Mouse (Mus musculus) myocyte (in vitro differentiated cells): ENCODE measurements around the gene Adcy4. TPM values are rescaled to one million over a fixed set of nuclear protein-coding genes. Genes with fewer than 3 reads are reported as not detected.
"Not testable (repeated sequence)": the region's sequence is repeated elsewhere in the genome, so short reads cannot be mapped to it uniquely, and the experiment has no call there.

Source experiments
- H3K27me3 ChIP-seq: one replicate; pipeline ENCODE4 v1.6.1; 2011; ENCODE audit not compliant: control insufficient read depth, insufficient read depth, insufficient read length
- H3K36me3 ChIP-seq: one replicate; pipeline ENCODE4 v1.6.1; 2011; ENCODE audit not compliant: control insufficient read depth, insufficient read depth
- H3K4me2 ChIP-seq: one replicate; pipeline ENCODE4 v1.6.1; 2011; ENCODE audit warnings: low read depth, control low read depth
- H3K4me3 ChIP-seq: one replicate; pipeline ENCODE4 v1.5.1; 2011; ENCODE audit warnings: mild to moderate bottlenecking, control low read depth, moderate library complexity
- H3K79me2 ChIP-seq: one replicate; pipeline ENCODE4 v1.6.1; 2011; ENCODE audit not compliant: control insufficient read depth, insufficient read depth
- H3ac ChIP-seq: one replicate; pipeline ENCODE4 v1.6.1; 2011; ENCODE audit not compliant: control insufficient read depth, insufficient read length
- CEBPB ChIP-seq: IDR thresholded peaks from 2 replicates; pipeline ENCODE4 v1.6.1; 2011; ENCODE audit warnings: mild to moderate bottlenecking, moderate library complexity; ENCODE audit not compliant: poor library complexity, insufficient read depth, severe bottlenecking
- E2F4 ChIP-seq: IDR thresholded peaks from one replicate; pipeline ENCODE4 v1.6.1; 2011; ENCODE audit warnings: mild to moderate bottlenecking, control low read depth, moderate library complexity; ENCODE audit not compliant: insufficient read depth
- MAX ChIP-seq: IDR thresholded peaks from one replicate; pipeline ENCODE4 v1.6.1; 2011; ENCODE audit warnings: low read depth, mild to moderate bottlenecking, control low read depth
- MYOD1 ChIP-seq, 3 experiments: IDR thresholded peaks; one replicate each; pipeline ENCODE4 v1.6.1; 2011; ENCODE audit warnings: control low read depth in 2 of 3, low read depth in 2 of 3, mild to moderate bottlenecking in 2 of 3, moderate library complexity in 1 of 3; ENCODE audit not compliant: insufficient read length in 2 of 3, control insufficient read depth in 1 of 3
- MYOG ChIP-seq, 3 experiments: IDR thresholded peaks; one replicate each; pipeline ENCODE4 v1.6.1; 2011; ENCODE audit warnings: control low read depth in 2 of 3, low read depth in 2 of 3, mild to moderate bottlenecking in 2 of 3; ENCODE audit not compliant: insufficient read length in 2 of 3, control insufficient read depth in 1 of 3, insufficient read depth in 1 of 3
- POLR2A ChIP-seq: IDR thresholded peaks from one replicate; pipeline ENCODE4 v1.6.1; 2011; ENCODE audit warnings: low read depth, mild to moderate bottlenecking, control low read depth, moderate library complexity; ENCODE audit not compliant: insufficient read length
- POLR2AphosphoS2 ChIP-seq: IDR thresholded peaks from one replicate; pipeline ENCODE4 v1.6.1; 2011; ENCODE audit warnings: low read depth, control low read depth; ENCODE audit not compliant: insufficient read length
- REST ChIP-seq: IDR thresholded peaks from one replicate; pipeline ENCODE4 v1.6.1; 2011; ENCODE audit warnings: mild to moderate bottlenecking, control low read depth, moderate library complexity; ENCODE audit not compliant: insufficient read depth, insufficient read length
- SRF ChIP-seq: IDR thresholded peaks from one replicate; pipeline ENCODE4 v1.6.1; 2011; ENCODE audit warnings: low read depth; ENCODE audit not compliant: control insufficient read depth, insufficient read length
- TCF12 ChIP-seq: IDR thresholded peaks from one replicate; pipeline ENCODE4 v1.6.1; 2011; ENCODE audit warnings: mild to moderate bottlenecking, control low read depth; ENCODE audit not compliant: poor library complexity, insufficient read depth, severe bottlenecking
- TCF3 ChIP-seq: IDR thresholded peaks from one replicate; pipeline ENCODE4 v1.6.1; 2011; ENCODE audit warnings: low read depth, control low read depth; ENCODE audit not compliant: insufficient read length
- USF1 ChIP-seq: IDR thresholded peaks from one replicate; pipeline ENCODE4 v1.6.1; 2011; ENCODE audit warnings: low read depth, mild to moderate bottlenecking, control low read depth, moderate library complexity
- polyA plus RNA-seq: library from polyadenylated mRNA; unstranded; fragments of >200 nt; fragmentation: generic; extraction: Trizol; gene quantifications from one replicate; pipeline ENCODE4 v1.2.1, GENCODE M21; 2012; ENCODE audit warnings: missing spikeins

Adcy4 gene
- polyA plus RNA-seq, 1 experiment: 0.06 TPM

DNA sequence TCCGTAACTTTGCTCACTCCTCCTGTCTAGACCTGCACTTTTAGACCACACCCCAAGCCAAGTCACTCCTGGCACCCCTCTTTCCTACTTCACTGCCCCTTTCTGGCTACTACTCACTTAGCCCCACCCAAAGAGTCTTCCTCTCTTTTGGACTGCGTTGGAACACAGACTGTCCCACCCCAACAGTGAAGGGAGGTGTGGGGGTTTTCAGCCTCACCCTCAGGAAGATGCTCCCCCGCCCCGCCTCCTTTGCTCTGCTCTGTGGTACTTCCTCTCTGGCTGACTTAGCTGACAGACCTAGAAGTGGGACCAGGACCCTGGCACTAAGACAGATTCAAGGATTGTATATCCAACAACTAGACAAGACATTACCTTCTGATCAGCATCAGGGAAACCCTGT, 18.2 kb downstream of the Adcy4 start, which contains the start of gene Ltb4r1:
Gene Ltb4r1, plus strand, starts transcription at position 267 of the 400 bp plus-strand sequence.
- TF ChIP-seq POLR2AphosphoS2 (no peak), MYOD1 (IDR thresholded peaks at IDR 0.05; ENCODE audit: control insufficient read depth in 1 of 3, insufficient read length in 2 of 3, low read depth in 2 of 3) (no peak), MAX (no peak), POLR2A (no peak), USF1 (no peak), REST (no peak), E2F4 (no peak), SRF (no peak), TCF3 (no peak)
- Histone ChIP-seq H3K36me3 (no peaks in the 10 kb centered on the region), H3K4me2 (no peak within 1 kb of the TSS), H3K79me2 (no peaks in the 10 kb centered on the region), H3K27me3 (peaks cover 72% of the 10 kb centered on the region), H3K4me3 (no peak within 1 kb of the TSS), H3ac (no peak within 1 kb of the TSS)

DNA sequence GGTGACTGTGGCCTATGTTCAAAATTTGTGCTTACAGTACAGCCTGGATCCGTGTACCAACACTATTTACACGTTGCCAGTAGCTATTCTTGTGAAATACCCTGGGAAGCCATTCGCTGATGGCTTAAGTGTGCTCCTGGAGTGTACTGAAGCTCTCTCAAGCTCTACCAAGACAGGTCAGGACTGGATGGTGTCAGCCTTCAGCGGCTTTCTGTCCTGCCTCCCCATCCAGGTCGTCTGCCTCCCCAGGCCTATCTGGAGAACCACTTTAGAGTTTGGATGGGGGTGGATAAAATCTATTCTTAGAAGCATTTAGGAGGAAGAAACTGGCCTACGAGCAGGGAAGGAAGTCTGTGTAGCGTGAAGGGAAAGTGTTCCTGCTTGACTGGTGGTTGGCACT, 20.7 kb downstream of the Adcy4 start:
- Histone ChIP-seq H3K27me3 (peaks cover 65% of the 10 kb centered on the region), H3K79me2 (no peaks in the 10 kb centered on the region), H3K4me3 (no peak overlapping the region), H3ac (no peak overlapping the region), H3K4me2 (no peak overlapping the region), H3K36me3 (no peaks in the 10 kb centered on the region)
- TF ChIP-seq MYOD1 (IDR thresholded peaks at IDR 0.05; ENCODE audit: control insufficient read depth in 1 of 3, insufficient read length in 2 of 3, low read depth in 2 of 3) (no peak), SRF (no peak), CEBPB (no peak), POLR2A (no peak), MYOG (IDR thresholded peaks at IDR 0.05; ENCODE audit: control insufficient read depth in 1 of 3, insufficient read depth in 1 of 3, insufficient read length in 2 of 3, low read depth in 2 of 3) (no peak), TCF3 (no peak), TCF12 (no peak), POLR2AphosphoS2 (no peak), E2F4 (no peak), MAX (no peak)

DNA sequence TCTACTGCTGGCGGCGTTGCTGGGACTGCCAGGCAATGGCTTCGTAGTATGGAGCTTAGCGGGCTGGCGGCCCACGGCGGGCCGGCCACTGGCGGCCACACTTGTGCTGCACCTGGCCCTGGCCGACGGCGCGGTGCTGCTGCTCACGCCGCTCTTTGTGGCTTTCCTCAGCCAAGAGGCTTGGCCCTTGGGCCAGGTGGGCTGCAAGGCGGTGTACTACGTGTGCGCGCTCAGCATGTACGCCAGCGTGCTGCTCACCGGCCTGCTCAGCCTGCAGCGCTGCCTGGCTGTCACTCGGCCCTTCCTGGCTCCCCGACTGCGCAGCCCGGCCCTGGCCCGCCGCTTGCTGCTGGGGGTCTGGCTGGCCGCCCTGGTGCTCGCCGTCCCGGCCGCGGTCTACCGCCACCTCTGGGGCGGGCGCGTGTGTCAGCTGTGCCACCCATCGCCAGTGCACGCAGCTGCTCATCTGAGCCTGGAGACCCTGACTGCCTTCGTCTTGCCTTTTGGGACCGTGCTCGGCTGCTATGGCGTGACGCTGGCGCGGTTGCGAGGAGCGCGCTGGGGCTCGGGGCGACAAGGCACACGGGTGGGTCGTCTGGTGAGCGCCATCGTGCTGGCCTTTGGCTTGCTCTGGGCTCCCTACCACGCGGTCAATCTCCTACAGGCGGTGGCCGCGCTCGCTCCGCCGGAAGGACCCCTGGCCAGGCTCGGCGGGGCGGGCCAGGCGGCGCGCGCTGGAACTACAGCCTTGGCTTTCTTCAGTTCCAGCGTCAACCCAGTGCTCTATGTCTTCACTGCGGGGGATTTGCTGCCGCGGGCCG, 21.7 kb downstream of the Adcy4 start:
- Histone ChIP-seq H3K79me2 (no peaks in the 10 kb centered on the region), H3K4me3 (no peak overlapping the region), H3K36me3 (no peaks in the 10 kb centered on the region), H3K4me2 (peak overlapping the region; percentile 38), H3ac (no peak overlapping the region), H3K27me3 (peaks cover 55% of the 10 kb centered on the region)
- TF ChIP-seq CEBPB (no peak), USF1 (no peak), MYOD1 (IDR thresholded peaks at IDR 0.05; ENCODE audit: control insufficient read depth in 1 of 3, insufficient read length in 2 of 3, low read depth in 2 of 3) (peak in 2 of 3 experiments; percentile 65 to 77), TCF12 (no peak), TCF3 (peak; percentile 11), MYOG (IDR thresholded peaks at IDR 0.05; ENCODE audit: control insufficient read depth in 1 of 3, insufficient read depth in 1 of 3, insufficient read length in 2 of 3, low read depth in 2 of 3) (peak in 2 of 3 experiments; percentile 85 to 93)

DNA sequence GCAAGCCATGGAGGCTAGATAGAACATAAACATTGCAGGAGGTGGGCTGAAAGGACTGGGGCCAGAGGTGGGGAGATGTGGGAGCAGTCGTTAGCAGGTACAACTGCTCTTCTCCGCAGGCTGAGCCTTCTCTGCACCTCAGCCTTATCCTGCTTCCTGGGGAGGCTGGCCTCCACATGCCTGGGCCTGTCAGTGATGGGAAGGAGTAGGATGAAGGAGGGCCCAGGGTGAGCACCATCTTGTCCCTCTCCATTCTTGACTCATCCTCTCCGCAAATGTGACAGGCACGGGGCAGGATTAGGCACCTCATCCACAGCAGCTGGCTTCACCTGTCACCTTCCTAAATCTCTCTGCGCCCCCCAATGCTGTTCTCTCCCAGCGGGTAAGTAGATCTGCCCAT, 22.7 kb downstream of the Adcy4 start, which contains the start of gene Ltb4r2:
Gene Ltb4r2, plus strand, starts transcription at position 266 of the 400 bp plus-strand sequence.
- H3K4me3 ChIP-seq: no peak within 1 kb of the TSS
- no peaks in the 10 kb centered on the region for H3K36me3 ChIP-seq
- H3K27me3 ChIP-seq: peaks cover 48% of the 10 kb centered on the region
- peak within 1 kb of the TSS; percentile 38 for H3K4me2 ChIP-seq
- H3ac ChIP-seq: no peak within 1 kb of the TSS
- H3K79me2 ChIP-seq: no peaks in the 10 kb centered on the region
- TF ChIP-seq POLR2AphosphoS2 (no peak), CEBPB (no peak), USF1 (no peak), TCF12 (no peak), MYOG (IDR thresholded peaks at IDR 0.05; ENCODE audit: control insufficient read depth in 1 of 3, insufficient read depth in 1 of 3, insufficient read length in 2 of 3, low read depth in 2 of 3) (no peak), POLR2A (no peak), TCF3 (no peak), REST (no peak), SRF (no peak), MYOD1 (IDR thresholded peaks at IDR 0.05; ENCODE audit: control insufficient read depth in 1 of 3, insufficient read length in 2 of 3, low read depth in 2 of 3) (no peak), E2F4 (no peak), MAX (no peak)

DNA sequence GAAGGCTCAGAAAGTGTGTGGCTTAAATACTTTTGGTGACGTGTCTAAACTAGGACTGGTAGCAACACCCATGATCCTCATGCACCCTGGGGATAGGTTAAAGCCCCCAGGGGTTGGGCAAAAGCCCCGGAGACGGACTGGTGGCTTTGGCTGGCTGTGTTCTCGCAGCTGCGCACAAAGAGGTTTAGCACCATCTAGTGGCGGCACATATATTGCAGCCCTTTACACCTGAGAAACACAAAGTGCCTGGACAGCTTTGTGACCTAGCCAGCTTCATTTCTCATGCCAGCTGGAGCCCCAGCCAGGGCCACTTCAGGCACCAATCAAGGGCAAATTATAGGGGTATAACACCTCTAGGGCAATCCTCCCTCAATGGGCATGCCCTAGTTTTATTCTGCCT, 23.7 kb downstream of the Adcy4 start:
- not testable (repeated sequence) for H3K36me3 ChIP-seq, H3K4me3 ChIP-seq, H3ac ChIP-seq, H3K79me2 ChIP-seq
- H3K4me2 ChIP-seq: peak overlapping the region; percentile 88
- peaks cover 41% of the 10 kb centered on the region for H3K27me3 ChIP-seq
